Mouse (Mus musculus) embryonic facial prominence, embryonic 11.5 days (tissue): Measurements from ENCODE around the gene Serpine1. TPM values are rescaled to one million over a fixed set of nuclear protein-coding genes. Genes with fewer than 3 reads are reported as not detected.

Experiments used
- ATAC-seq: fragments of 200-750 bp; cut with Nextera tagmentation; replicated peaks from 2 replicates; pipeline ENCODE4 v1.8.0; 2017; ENCODE audit warnings: low read depth; ENCODE audit not compliant: insufficient number of reproducible peaks, low FRiP score, low TSS enrichment
- DNase-seq: peaks from one replicate; pipeline ENCODE4 v3.0.0-alpha.2; 2015; ENCODE audit warnings: low spot score
- H3K27ac ChIP-seq: fragments of 300-500 bp; sonication (generic); replicated peaks from 2 replicates; pipeline ENCODE4 v1.5.1; 2014; ENCODE audit warnings: mild to moderate bottlenecking, low read depth, low read length, control low read depth
- H3K27me3 ChIP-seq: fragments of 300-500 bp; sonication (generic); 2 replicates; pipeline ENCODE4 v1.6.1; 2014; ENCODE audit warnings: mild to moderate bottlenecking, low read length, moderate library complexity, mixed read lengths; ENCODE audit not compliant: control insufficient read depth, insufficient read depth
- H3K36me3 ChIP-seq: fragments of 300-500 bp; sonication (generic); replicated peaks from 2 replicates; pipeline ENCODE4 v1.6.1; 2014; ENCODE audit warnings: low read depth, mild to moderate bottlenecking, low read length, moderate library complexity, mixed read lengths; ENCODE audit not compliant: control insufficient read depth, insufficient read depth
- H3K4me1 ChIP-seq: fragments of 300-500 bp; sonication (generic); 2 replicates; pipeline ENCODE4 v1.6.1; 2014; ENCODE audit warnings: low read length, mixed read lengths; ENCODE audit not compliant: control insufficient read depth, insufficient read depth
- H3K4me2 ChIP-seq: fragments of 300-500 bp; sonication (generic); 2 replicates; pipeline ENCODE4 v1.6.1; 2014; ENCODE audit warnings: low read depth, mild to moderate bottlenecking, control low read depth, low read length, moderate library complexity
- H3K4me3 ChIP-seq: fragments of 300-500 bp; sonication (generic); 2 replicates; pipeline ENCODE4 v1.5.1; 2014; ENCODE audit warnings: low read depth, low read length, control low read depth
- H3K9ac ChIP-seq: fragments of 300-500 bp; sonication (generic); replicated peaks from 2 replicates; pipeline ENCODE4 v1.6.1; 2014; ENCODE audit warnings: mild to moderate bottlenecking, control low read depth, low read length
- H3K9me3 ChIP-seq: fragments of 300-500 bp; sonication (generic); replicated peaks from 2 replicates; pipeline ENCODE4 v1.6.1; 2016; ENCODE audit warnings: mild to moderate bottlenecking, low read length, inconsistent platforms, mixed read lengths; ENCODE audit not compliant: control insufficient read depth
- WGBS: fragments of 180-500 bp; shearing (Covaris S2); extraction: QIAGEN DNeasy Blood & Tissue Kit; methylation state at CpG from one replicate; pipeline ENCODE4 v1.1.7; 2014; 5-methylcytosine and 5-hydroxymethylcytosine counted together
- polyA plus RNA-seq: library from polyadenylated mRNA; unstranded; fragments of >200 nt; fragmentation: Nextera tagmentation; extraction: Ambion mirVana; gene quantifications from 2 replicates; pipeline ENCODE4 v1.2.1, GENCODE M21; 2014

Serpine1 gene
- polyA plus RNA-seq, 1 experiment from 2014 or later: 0.17 TPM

GRCm38 (mm10) chr5:137024318-137024717 is 47.8 kb downstream of the Serpine1 start:
- no peak overlapping the region for H3K9ac ChIP-seq
- H3K4me2 ChIP-seq: no peak overlapping the region
- H3K36me3 ChIP-seq: no peaks in the 10 kb centered on the region
- H3K4me3 ChIP-seq: no peak overlapping the region
- peaks cover 41% of the 10 kb centered on the region for H3K27me3 ChIP-seq
- DNase-seq (no peak), ATAC-seq (no peak)
- no peaks in the 10 kb centered on the region; the same call in 1 of the 2 replicates for H3K4me1 ChIP-seq
- no peak overlapping the region for H3K27ac ChIP-seq
- 42% methylated on average over 3 of the region's 3 CpGs for WGBS
- no peaks in the 10 kb centered on the region for H3K9me3 ChIP-seq

GRCm38 (mm10) chr5:137015913-137016312 is 56.2 kb downstream of the Serpine1 start:
- H3K36me3 ChIP-seq: no peaks in the 10 kb centered on the region
- H3K9ac ChIP-seq: no peak overlapping the region
- WGBS: 96% methylated on average over 3 of the region's 3 CpGs
- DNase-seq (no peak), ATAC-seq (no peak)
- no peak overlapping the region for H3K4me2 ChIP-seq
- H3K9me3 ChIP-seq: no peaks in the 10 kb centered on the region
- no peak overlapping the region for H3K27ac ChIP-seq
- no peak overlapping the region for H3K4me3 ChIP-seq
- no peaks in the 10 kb centered on the region for H3K4me1 ChIP-seq
- H3K27me3 ChIP-seq: no peaks in the 10 kb centered on the region

GRCm38 (mm10) chr5:137012401-137012950 is 59.6 kb downstream of the Serpine1 start:
- ATAC-seq: no peak
- Histone ChIP-seq H3K27me3 (no peaks in the 10 kb centered on the region), H3K36me3 (no peaks in the 10 kb centered on the region), H3K4me3 (no peak overlapping the region), H3K27ac (no peak overlapping the region), H3K4me1 (no peaks in the 10 kb centered on the region), H3K9ac (no peak overlapping the region), H3K4me2 (no peak overlapping the region), H3K9me3 (no peaks in the 10 kb centered on the region)
- WGBS: 81% methylated on average over 15 of the region's 15 CpGs
- no peak for DNase-seq

Other genes starting within 250 kb of the Serpine1 start
- gene Col26a1, start 189.1 kb downstream of the Serpine1 start, polyA plus RNA-seq: 63.0 and 67.1 TPM in 2 replicates
- gene Ift22, start 164.1 kb downstream of the Serpine1 start, polyA plus RNA-seq: 72.5 and 83.4 TPM in 2 replicates
- gene Fis1, start 119.0 kb downstream of the Serpine1 start, polyA plus RNA-seq: 298 and 318 TPM in 2 replicates
- gene Cldn15, start 105.7 kb downstream of the Serpine1 start, polyA plus RNA-seq: 0.22 and 0.25 TPM in 2 replicates
- 23.1 and 28.0 TPM in 2 replicates for gene Plod3, start 85.2 kb downstream of the Serpine1 start, polyA plus RNA-seq
- 101 and 104 TPM in 2 replicates for gene Znhit1, start 84.2 kb downstream of the Serpine1 start, polyA plus RNA-seq
- gene Vgf, start 45.9 kb downstream of the Serpine1 start, polyA plus RNA-seq: 0.68 and 0.72 TPM in 2 replicates
- gene Ap1s1, start 26.1 kb downstream of the Serpine1 start, polyA plus RNA-seq: 144 and 159 TPM in 2 replicates
- 3.6 and 4.6 TPM in 2 replicates for gene Trim56, start 43.9 kb upstream of the Serpine1 start, polyA plus RNA-seq
- gene Muc3, start 77.1 kb upstream of the Serpine1 start, polyA plus RNA-seq: not detected in 2 replicates
- gene Muc3a, start 140.1 kb upstream of the Serpine1 start, polyA plus RNA-seq: not detected in 2 replicates
- gene Ache, start 215.3 kb upstream of the Serpine1 start, polyA plus RNA-seq: 3.5 and 6.3 TPM in 2 replicates
- 6.6 and 7.8 TPM in 2 replicates for gene Ufsp1, start 222.4 kb upstream of the Serpine1 start, polyA plus RNA-seq
- 136 and 148 TPM in 2 replicates for gene Srrt, start 235.4 kb upstream of the Serpine1 start, polyA plus RNA-seq
- gene Trip6, start 242.1 kb upstream of the Serpine1 start, polyA plus RNA-seq: 40.3 and 51.8 TPM in 2 replicates